Mouse (Mus musculus) frontal cortex, postnatal 25 days (tissue): ENCODE results near the gene Fcrla.
"Not testable (repeated sequence)": the region's sequence is repeated elsewhere in the genome, so short reads cannot be mapped to it uniquely, and the experiment has no call there.

ENCODE experiments used
- DNase-seq, 2 experiments: peaks; one replicate each; pipeline ENCODE4 v3.0.0; 2022; ENCODE audit warnings: low spot score in 2 of 2

Gene Fcrla

GRCm38 (mm10) chr1:170927378-170927777, at the start of gene Fcrla:
TSS of gene Fcrla (minus strand) at chr1:170927583.
- DNase-seq, result no peak

GRCm38 (mm10) chr1:170976447-170976846, 49.1 kb upstream of the Fcrla start, which contains the start of gene Fcgr2b:
TSS of gene Fcgr2b (minus strand) at chr1:170976547.
- DNase-seq, result no peak

- DNase-seq, result no peak
Observed at GRCm38 (mm10) chr1:170975751-170976161, 48.4 kb upstream of the Fcrla start.

- not testable (repeated sequence) for DNase-seq
Observed at GRCm38 (mm10) chr1:170975350-170975749, 48.0 kb upstream of the Fcrla start.

GRCm38 (mm10) chr1:170974736-170975135, 47.4 kb upstream of the Fcrla start:
- DNase-seq, result no peak

- no peak for DNase-seq
Observed at GRCm38 (mm10) chr1:170974171-170974570, 46.8 kb upstream of the Fcrla start.

GRCm38 (mm10) chr1:170972936-170973335, 45.6 kb upstream of the Fcrla start:
- DNase-seq, result no peak

- DNase-seq, result no peak
Observed at GRCm38 (mm10) chr1:170972494-170972893, 45.1 kb upstream of the Fcrla start.

- DNase-seq, result no peak
Observed at GRCm38 (mm10) chr1:170968576-170968975, 41.2 kb upstream of the Fcrla start.

- DNase-seq, result no peak
Observed at GRCm38 (mm10) chr1:170967581-170967980, 40.2 kb upstream of the Fcrla start.

- DNase-seq, result no peak
Observed at GRCm38 (mm10) chr1:170963087-170963486, 35.7 kb upstream of the Fcrla start.

- no peak for DNase-seq
Observed at GRCm38 (mm10) chr1:170962301-170962700, 34.9 kb upstream of the Fcrla start.

GRCm38 (mm10) chr1:170961101-170961500, 33.7 kb upstream of the Fcrla start:
- no peak for DNase-seq

- no peak for DNase-seq
Observed at GRCm38 (mm10) chr1:170959791-170960190, 32.4 kb upstream of the Fcrla start.

GRCm38 (mm10) chr1:170958225-170958624, 30.8 kb upstream of the Fcrla start:
- no peak for DNase-seq

- no peak for DNase-seq
Observed at GRCm38 (mm10) chr1:170953192-170953591, 25.8 kb upstream of the Fcrla start.

GRCm38 (mm10) chr1:170950772-170951171, 23.4 kb upstream of the Fcrla start:
- DNase-seq, result no peak

GRCm38 (mm10) chr1:170944908-170945307, 17.5 kb upstream of the Fcrla start:
- DNase-seq, result not testable (repeated sequence)

- DNase-seq, result not testable (repeated sequence)
Observed at GRCm38 (mm10) chr1:170944151-170944550, 16.8 kb upstream of the Fcrla start.

- DNase-seq, result no peak
Observed at GRCm38 (mm10) chr1:170939255-170939654, 11.9 kb upstream of the Fcrla start.

- no peak for DNase-seq
Observed at GRCm38 (mm10) chr1:170934383-170934782, 7.0 kb upstream of the Fcrla start.

- DNase-seq, result no peak
Observed at GRCm38 (mm10) chr1:170933940-170934339, 6.6 kb upstream of the Fcrla start.

- no peak for DNase-seq
Observed at GRCm38 (mm10) chr1:170933386-170933920, 6.1 kb upstream of the Fcrla start.

- no peak for DNase-seq
Observed at GRCm38 (mm10) chr1:170932043-170932442, 4.7 kb upstream of the Fcrla start.
